Mouse (Mus musculus): ENCODE results near the gene Neurl3. TPM values are rescaled to one million over a fixed set of nuclear protein-coding genes. Genes with fewer than 3 reads are reported as not detected.

Gene Neurl3
- total and polyA plus RNA-seq, 3 experiments: 0.92 to 3.3 TPM; not detected in 1

GRCm38 (mm10) chr1:36244058-36244827 is 30.2 kb downstream of the Neurl3 start, which contains the start of gene Uggt1:
Gene Uggt1, minus strand, starts transcription at chr1:36244720.
- no peaks in the 10 kb centered on the region; a peak in 1 of 4 replicates for H3K27me3 ChIP-seq (ENCODE audit: control insufficient read depth in 1 of 2, insufficient read depth in 2 of 2, low read length in 2 of 2)
- TF ChIP-seq EP300 (IDR thresholded peaks at IDR 0.05; ENCODE audit: low read depth in 1 of 2, low read length in 2 of 2): no peak
- TF ChIP-seq BHLHE40 (IDR thresholded peaks at IDR 0.05; ENCODE audit: borderline replicate concordance, low read depth, low read length): no peak
- no peak for TF ChIP-seq CHD1 (IDR thresholded peaks at IDR 0.05; ENCODE audit: low read depth, low read length)
- no peak for TF ChIP-seq RCOR1 (IDR thresholded peaks at IDR 0.05; ENCODE audit: low read depth, low read length)
- TF ChIP-seq E2F4 (IDR thresholded peaks at IDR 0.05; ENCODE audit: borderline replicate concordance, low read depth, low read length): no peak
- peak; percentile 90 for TF ChIP-seq TBP (IDR thresholded peaks at IDR 0.05; ENCODE audit: low read depth, low read length)
- no peak for TF ChIP-seq MAFK (IDR thresholded peaks at IDR 0.05; ENCODE audit: borderline replicate concordance, low read depth, low read length)
- peak; percentile 72 for TF ChIP-seq KAT2A (conservative IDR thresholded peaks at IDR 0.05; ENCODE audit: low read depth, low read length)
- peak; percentile 99 for TF ChIP-seq SIN3A (IDR thresholded peaks at IDR 0.05; ENCODE audit: low read length)
- TF ChIP-seq MXI1 (IDR thresholded peaks at IDR 0.05; ENCODE audit: low read depth, low read length): peak; percentile 96
- no peak for TF ChIP-seq SMC3 (IDR thresholded peaks at IDR 0.05; ENCODE audit: low read depth, low read length)
- no peak for TF ChIP-seq CTCF (IDR thresholded peaks at IDR 0.05 in 2 of 3, conservative IDR thresholded peaks at IDR 0.05 in 1 of 3; ENCODE audit: control insufficient read depth in 1 of 3, insufficient read depth in 1 of 3, low read depth in 2 of 3, low read length in 3 of 3, poor library complexity in 1 of 3, severe bottlenecking in 1 of 3)
- TF ChIP-seq MAX (IDR thresholded peaks at IDR 0.05; ENCODE audit: low read length): peak; percentile 87
- peak; percentile 58 for TF ChIP-seq ETS1 (IDR thresholded peaks at IDR 0.05; ENCODE audit: low read depth, low read length)
- TF ChIP-seq MYB (IDR thresholded peaks at IDR 0.05; ENCODE audit: low read depth, low read length): no peak
- no peak for TF ChIP-seq RAD21 (IDR thresholded peaks at IDR 0.05; ENCODE audit: low read depth, low read length)
- TF ChIP-seq USF1 (IDR thresholded peaks at IDR 0.05; ENCODE audit: low read depth, low read length): no peak
- no peak for TF ChIP-seq UBTF (IDR thresholded peaks at IDR 0.05; ENCODE audit: borderline replicate concordance, insufficient read depth, low read depth, low read length)
- no peak for TF ChIP-seq GABPA (IDR thresholded peaks at IDR 0.05; ENCODE audit: low read depth, low read length)
- TF ChIP-seq NELFE (IDR thresholded peaks at IDR 0.05; ENCODE audit: low read depth, low read length): peak; percentile 93
- peak; percentile 43; the same call in 1 of the 2 replicates for TF ChIP-seq TCF12 (IDR thresholded peaks at IDR 0.05; ENCODE audit: low read depth, low read length)
- peak; percentile 87 to 88 for TF ChIP-seq POLR2A (IDR thresholded peaks at IDR 0.05; ENCODE audit: control insufficient read depth in 1 of 2, insufficient read depth in 1 of 2, low read depth in 1 of 2, low read length in 2 of 2, poor library complexity in 1 of 2)
- TF ChIP-seq MYC (IDR thresholded peaks at IDR 0.05; ENCODE audit: low read depth, low read length): 0 out of 2 replicates have a peak, but pooled peaks have one; percentile 44
- TF ChIP-seq MAZ (IDR thresholded peaks at IDR 0.05; ENCODE audit: low read depth, low read length): peak; percentile 61; the same call in 1 of the 2 replicates
- TF ChIP-seq POLR2AphosphoS2 (IDR thresholded peaks at IDR 0.05; ENCODE audit: low read length): peak; percentile 77; the same call in 1 of the 2 replicates
- TF ChIP-seq CHD2 (IDR thresholded peaks at IDR 0.05; ENCODE audit: low read length): no peak
- no peak for TF ChIP-seq USF2 (IDR thresholded peaks at IDR 0.05; ENCODE audit: borderline replicate concordance in 1 of 2, insufficient read depth in 1 of 2, low read depth in 1 of 2, low read length in 2 of 2)
- no peak for TF ChIP-seq JUND (IDR thresholded peaks at IDR 0.05; ENCODE audit: low read depth, low read length)
- peak; percentile 60 for TF ChIP-seq ZNF384 (IDR thresholded peaks at IDR 0.05; ENCODE audit: low read depth, low read length)
- no peak for TF ChIP-seq TAL1 (IDR thresholded peaks at IDR 0.05; ENCODE audit: low read length)
- no peak for TF ChIP-seq ZC3H11A (IDR thresholded peaks at IDR 0.05; ENCODE audit: low read depth, low read length)
- no peak for TF ChIP-seq GATA1 (IDR thresholded peaks at IDR 0.05; ENCODE audit: low read depth, low read length)
- TF ChIP-seq ZKSCAN1 (IDR thresholded peaks at IDR 0.05; ENCODE audit: low read depth, low read length): no peak
- TF ChIP-seq HCFC1 (IDR thresholded peaks at IDR 0.05; ENCODE audit: low read depth, low read length): peak; percentile 94
- TF ChIP-seq POLR2AphosphoS5 (IDR thresholded peaks at IDR 0.05; ENCODE audit: borderline replicate concordance, low read depth, low read length): no peak
- peak; percentile 54 for TF ChIP-seq NRF1 (IDR thresholded peaks at IDR 0.05; ENCODE audit: insufficient read depth, low read depth, low read length, poor library complexity, severe bottlenecking)

More at GRCm38 (mm10) chr1:36244058-36244827, 30.2 kb downstream of the Neurl3 start, which contains the start of gene Uggt1:
- Histone ChIP-seq H3K36me3 (ENCODE audit: control insufficient read depth in 1 of 2, insufficient read depth in 2 of 2, low read length in 2 of 2) (peaks cover 0 to 13% of the 10 kb centered on the region in 2 experiments; a peak in 2 of 4 replicates), H3K4me1 (ENCODE audit: control insufficient read depth in 1 of 2, insufficient read depth in 2 of 2, low read length in 2 of 2) (peaks cover 0 to 6% of the 10 kb centered on the region in 2 experiments; a peak in 2 of 4 replicates), H3K79me2 (ENCODE audit: control insufficient read depth, insufficient read depth, low read length, poor library complexity) (peaks cover 46% of the 10 kb centered on the region), H3K9me3 (replicated peaks; ENCODE audit: insufficient read depth, low read length) (no peaks in the 10 kb centered on the region), H3K9ac (ENCODE audit: control insufficient read depth, low read depth, low read length, poor library complexity, severe bottlenecking) (peak within 1 kb of the TSS; percentile 89), H3K27ac (ENCODE audit: control insufficient read depth, low read depth, low read length) (peak within 1 kb of the TSS; percentile 63), H3K4me3 (ENCODE audit: control insufficient read depth in 1 of 2, insufficient read depth in 1 of 2, low read depth in 2 of 2, low read length in 2 of 2) (peak within 1 kb of the TSS; percentile 86 to 90)
- DNase-seq (ENCODE audit: low read depth, low spot score): peak; percentile 98

All from MEL (cell line).